ENCODE assay signal across 11 mouse cellular contexts in the genomic region with DNA sequence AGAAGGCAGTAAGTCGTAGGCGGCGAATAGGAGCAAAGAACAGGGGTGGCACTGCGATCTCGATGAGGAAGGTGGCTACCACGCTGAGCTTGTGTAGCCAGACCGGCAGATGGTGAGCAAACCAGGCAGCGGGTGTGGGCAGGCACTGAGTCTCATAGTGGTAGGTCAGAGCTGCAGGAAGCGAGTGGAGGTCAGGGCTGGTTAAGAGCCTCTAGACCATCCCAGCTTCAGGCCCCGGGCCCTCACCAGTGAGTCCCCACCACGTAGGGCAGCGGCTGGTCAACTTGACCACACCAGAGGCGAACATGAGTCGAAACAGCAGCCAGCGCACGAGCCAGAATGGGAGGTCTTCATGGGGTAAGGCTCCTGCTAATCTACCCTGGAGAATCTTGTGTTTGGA. TPM values are rescaled to one million over a fixed set of nuclear protein-coding genes. Genes with fewer than 3 reads are reported as not detected.
DNase-seq lines count a peak whose midpoint lies in the region; ATAC-seq and TF ChIP-seq lines count a peak whose summit lies in the region.
"Had no signal": no experiment of that assay in that cellular context is flagged by ENCODE, and none has a peak within 500 bp of the region (broad histone marks: within the 10 kb centered on the region; RNA-seq: fewer than 3 reads in every experiment).

No protein-coding gene starts in this region.

- no peak overlapping the region for H3K27ac ChIP-seq in forebrain, embryonic 12.5 days
- no peak overlapping the region for H3K27ac ChIP-seq in forebrain, embryonic 16.5 days (ENCODE audit: low read length)
- no peak overlapping the region for H3K27ac ChIP-seq in kidney, embryonic 15.5 days
- H3K27ac ChIP-seq in ES-E14 (ENCODE audit: insufficient read depth, low read depth, low read length, poor library complexity, severe bottlenecking) = no peak overlapping the region
- H3K27ac ChIP-seq in liver, embryonic 13.5 days = no peak overlapping the region

- H3K27me3 ChIP-seq in forebrain, embryonic 12.5 days = no peaks in the 10 kb centered on the region
- no peaks in the 10 kb centered on the region for H3K27me3 ChIP-seq in forebrain, embryonic 16.5 days (replicated peaks; ENCODE audit: control insufficient read depth, insufficient read depth, low read length)
- H3K27me3 ChIP-seq in kidney, embryonic 15.5 days = no peaks in the 10 kb centered on the region
- H3K27me3 ChIP-seq in liver, embryonic 13.5 days = no peaks in the 10 kb centered on the region

- no peaks in the 10 kb centered on the region for H3K9me3 ChIP-seq in forebrain, embryonic 12.5 days
- no peaks in the 10 kb centered on the region for H3K9me3 ChIP-seq in forebrain, embryonic 16.5 days (ENCODE audit: control insufficient read depth, low read length)
- no peaks in the 10 kb centered on the region for H3K9me3 ChIP-seq in kidney, embryonic 15.5 days (replicated peaks)
- no peaks in the 10 kb centered on the region for H3K9me3 ChIP-seq in ES-E14 (ENCODE audit: control insufficient read depth, insufficient read depth, low read depth, low read length)
- H3K9me3 ChIP-seq in liver, embryonic 13.5 days (replicated peaks) = no peaks in the 10 kb centered on the region

- peak overlapping the region; percentile 78; the same call in 1 of the 2 replicates for H3K4me2 ChIP-seq in forebrain, embryonic 12.5 days
- H3K4me2 ChIP-seq in forebrain, embryonic 16.5 days (ENCODE audit: low read length) = no peak overlapping the region
- peak overlapping the region; percentile 69; the same call in 1 of the 2 replicates for H3K4me2 ChIP-seq in kidney, embryonic 15.5 days
- peak overlapping the region; percentile 81 for H3K4me2 ChIP-seq in liver, embryonic 13.5 days

- H3K9ac ChIP-seq in forebrain, embryonic 12.5 days = 0 out of 2 replicates have a peak overlapping the region, but pooled peaks have one; percentile 17
- no peak overlapping the region for H3K9ac ChIP-seq in forebrain, embryonic 16.5 days (replicated peaks; ENCODE audit: low read depth, low read length)
- no peak overlapping the region; the same call in 1 of the 2 replicates for H3K9ac ChIP-seq in kidney, embryonic 15.5 days
- peak overlapping the region; percentile 4 for H3K9ac ChIP-seq in ES-E14 (ENCODE audit: insufficient read depth, low read depth, low read length, poor library complexity, severe bottlenecking)
- peak overlapping the region; percentile 86 for H3K9ac ChIP-seq in liver, embryonic 13.5 days

- no peak for ATAC-seq in forebrain, embryonic 12.5 days (ENCODE audit: low FRiP score)
- no peak for ATAC-seq in forebrain, embryonic 16.5 days
- ATAC-seq in kidney, embryonic 15.5 days (replicated peaks; ENCODE audit: low FRiP score) = no peak
- ATAC-seq in liver, embryonic 13.5 days (ENCODE audit: low read depth) = no peak

- in situ Hi-C loops in ES-E14 (cut with MboI; ENCODE audit: low sequenced_read_pairs in 2 of 2, unreplicated experiment in 2 of 2) = no loop called here

- H3K36me3 ChIP-seq in forebrain, embryonic 12.5 days (replicated peaks) = peaks cover 47% of the 10 kb centered on the region
- H3K36me3 ChIP-seq in forebrain, embryonic 16.5 days (ENCODE audit: control insufficient read depth, insufficient read depth) = peaks cover 12% of the 10 kb centered on the region
- peaks cover 51% of the 10 kb centered on the region for H3K36me3 ChIP-seq in kidney, embryonic 15.5 days
- H3K36me3 ChIP-seq in ES-E14 (ENCODE audit: control insufficient read depth, insufficient read depth, low read length, poor library complexity, severe bottlenecking) = peaks cover 39% of the 10 kb centered on the region
- H3K36me3 ChIP-seq in liver, embryonic 13.5 days = peaks cover 60% of the 10 kb centered on the region

- 92% methylated on average over 16 of the region's 16 CpGs for WGBS in forebrain, embryonic 12.5 days
- WGBS in forebrain, embryonic 16.5 days = 95% methylated on average over 16 of the region's 16 CpGs
- 96% methylated on average over 16 of the region's 16 CpGs for WGBS in kidney, embryonic 15.5 days
- WGBS in liver, embryonic 13.5 days (ENCODE audit: insufficient replicate concordance) = 93% methylated on average over 16 of the region's 16 CpGs

- peak overlapping the region; percentile 79; the same call in 1 of the 2 replicates for H3K4me3 ChIP-seq in forebrain, embryonic 12.5 days (replicated peaks)
- H3K4me3 ChIP-seq in forebrain, embryonic 16.5 days (replicated peaks; ENCODE audit: low read length) = no peak overlapping the region
- peak overlapping the region; percentile 86; the same call in 1 of the 2 replicates for H3K4me3 ChIP-seq in kidney, embryonic 15.5 days (replicated peaks)
- no peak overlapping the region for H3K4me3 ChIP-seq in ES-E14 (ENCODE audit: insufficient read depth in 1 of 2, low read depth in 1 of 2, low read length in 2 of 2, poor library complexity in 1 of 2, severe bottlenecking in 1 of 2)
- peak overlapping the region; percentile 71 for H3K4me3 ChIP-seq in liver, embryonic 13.5 days (replicated peaks)

- no peak for DNase-seq in kidney, postnatal 14 days
- no peak for DNase-seq in ES-E14 (ENCODE audit: low read depth, low spot score)
- DNase-seq in liver, embryonic 13.5 days = no peak
- no peak for DNase-seq in left cerebral cortex, adult 9 months (ENCODE audit: low spot score in 2 of 2)
- DNase-seq in spleen, postnatal 4 days (ENCODE audit: low spot score in 2 of 2) = no peak
- DNase-seq: gastrocnemius, postnatal 36 days had no signal

- H3K4me1 ChIP-seq in forebrain, embryonic 12.5 days = peaks cover 34% of the 10 kb centered on the region
- H3K4me1 ChIP-seq in forebrain, embryonic 16.5 days (replicated peaks; ENCODE audit: control insufficient read depth, insufficient read depth, low read length) = peaks cover 26% of the 10 kb centered on the region
- H3K4me1 ChIP-seq in kidney, embryonic 15.5 days = peaks cover 30% of the 10 kb centered on the region
- H3K4me1 ChIP-seq in ES-E14 (ENCODE audit: control insufficient read depth in 2 of 2, insufficient read depth in 2 of 2, low read length in 2 of 2, poor library complexity in 1 of 2) = peaks cover 0 to 27% of the 10 kb centered on the region in 2 experiments; a peak in 2 of 4 replicates
- H3K4me1 ChIP-seq in liver, embryonic 13.5 days (replicated peaks) = peaks cover 39% of the 10 kb centered on the region

TF ChIP-seq in ES-E14, 5 proteins besides CTCF, POLR2A, EP300 and RAD21:
- TF ChIP-seq MAFK (IDR thresholded peaks at IDR 0.05; ENCODE audit: insufficient read depth, low read depth, low read length) (no peak), HCFC1 (IDR thresholded peaks at IDR 0.05; ENCODE audit: borderline replicate concordance, insufficient read depth, low read length) (no peak), CHD2 (IDR thresholded peaks at IDR 0.05; ENCODE audit: low read depth, low read length) (no peak), ZNF384 (IDR thresholded peaks at IDR 0.05; ENCODE audit: low read depth, low read length) (no peak), ZC3H11A (IDR thresholded peaks at IDR 0.05; ENCODE audit: borderline replicate concordance, low read depth, low read length) (no peak)

RNA-seq across cellular contexts. Expression of gene Lmf2, which starts 1.6 kb away (rescaled TPM):
- 45.6 and 47.0 TPM in 2 replicates for polyA plus RNA-seq in forebrain, embryonic 12.5 days (2016; fragmentation: Nextera tagmentation; extraction: Ambion mirVana)
- 29.5 and 32.3 TPM in 2 replicates for polyA plus RNA-seq in forebrain, embryonic 16.5 days (2015; fragmentation: Nextera tagmentation; extraction: Ambion mirVana)
- polyA plus RNA-seq in kidney, embryonic 15.5 days (2015; fragmentation: Nextera tagmentation; extraction: Ambion mirVana) = 54.1 and 67.9 TPM in 2 replicates
- 44.8 and 45.3 TPM in 2 replicates for total RNA-seq in ES-E14 (2012; rRNA removed)
- polyA plus RNA-seq in liver, embryonic 13.5 days (2015; fragmentation: Nextera tagmentation; extraction: Ambion mirVana) = 26.1 and 30.2 TPM in 2 replicates

RNA-seq across cellular contexts. Expression of gene Ncaph2, which starts 1.7 kb away (rescaled TPM):
- polyA plus RNA-seq in forebrain, embryonic 12.5 days (2016; fragmentation: Nextera tagmentation; extraction: Ambion mirVana) = 186 and 191 TPM in 2 replicates
- polyA plus RNA-seq in forebrain, embryonic 16.5 days (2015; fragmentation: Nextera tagmentation; extraction: Ambion mirVana) = 138 and 140 TPM in 2 replicates
- polyA plus RNA-seq in kidney, embryonic 15.5 days (2015; fragmentation: Nextera tagmentation; extraction: Ambion mirVana) = 147 and 155 TPM in 2 replicates
- total RNA-seq in ES-E14 (2012; rRNA removed) = 205 and 274 TPM in 2 replicates
- 114 and 131 TPM in 2 replicates for polyA plus RNA-seq in liver, embryonic 13.5 days (2015; fragmentation: Nextera tagmentation; extraction: Ambion mirVana)

RNA-seq across cellular contexts. Expression of gene Miox, which starts 19.6 kb away (rescaled TPM):
- polyA plus RNA-seq in forebrain, embryonic 12.5 days (2016; fragmentation: Nextera tagmentation; extraction: Ambion mirVana) = not detected in 2 replicates
- polyA plus RNA-seq in forebrain, embryonic 16.5 days (2015; fragmentation: Nextera tagmentation; extraction: Ambion mirVana) = not detected in 2 replicates
- 6.8 and 7.1 TPM in 2 replicates for polyA plus RNA-seq in kidney, embryonic 15.5 days (2015; fragmentation: Nextera tagmentation; extraction: Ambion mirVana)
- 0.54 TPM in 1 of 2 replicates, not detected in the other for total RNA-seq in ES-E14 (2012; rRNA removed)
- polyA plus RNA-seq in liver, embryonic 13.5 days (2015; fragmentation: Nextera tagmentation; extraction: Ambion mirVana) = 5.6 and 6.8 TPM in 2 replicates
- total RNA-seq: gastrocnemius, postnatal 36 days; left cerebral cortex, postnatal 10 days; monocyte, adult 5-6 weeks had no signal

RNA-seq across cellular contexts. Expression of gene Sco2, which starts 19.8 kb away (rescaled TPM):
- 4.7 and 5.1 TPM in 2 replicates for polyA plus RNA-seq in forebrain, embryonic 12.5 days (2016; fragmentation: Nextera tagmentation; extraction: Ambion mirVana)
- 10.1 and 14.1 TPM in 2 replicates for polyA plus RNA-seq in forebrain, embryonic 16.5 days (2015; fragmentation: Nextera tagmentation; extraction: Ambion mirVana)
- polyA plus RNA-seq in kidney, embryonic 15.5 days (2015; fragmentation: Nextera tagmentation; extraction: Ambion mirVana) = 7.9 and 8.2 TPM in 2 replicates
- total RNA-seq in ES-E14 (2012; rRNA removed) = 46.4 and 50.8 TPM in 2 replicates
- polyA plus RNA-seq in liver, embryonic 13.5 days (2015; fragmentation: Nextera tagmentation; extraction: Ambion mirVana) = 4.1 and 4.5 TPM in 2 replicates

RNA-seq across cellular contexts. Expression of gene Tymp, which starts 23.0 kb away (rescaled TPM):
- 1.1 and 1.4 TPM in 2 replicates for polyA plus RNA-seq in forebrain, embryonic 12.5 days (2016; fragmentation: Nextera tagmentation; extraction: Ambion mirVana)
- 1.7 and 2.6 TPM in 2 replicates for polyA plus RNA-seq in forebrain, embryonic 16.5 days (2015; fragmentation: Nextera tagmentation; extraction: Ambion mirVana)
- polyA plus RNA-seq in kidney, embryonic 15.5 days (2015; fragmentation: Nextera tagmentation; extraction: Ambion mirVana) = 1.3 and 1.4 TPM in 2 replicates
- 0.94 and 1.1 TPM in 2 replicates for total RNA-seq in ES-E14 (2012; rRNA removed)
- polyA plus RNA-seq in liver, embryonic 13.5 days (2015; fragmentation: Nextera tagmentation; extraction: Ambion mirVana) = 0.58 and 0.62 TPM in 2 replicates

Comparison
In these comparisons a context has a peak if more than half of its experiments do, and no peak if none do; other contexts are left out.
1. H3K4me3 ChIP-seq: peak in forebrain, embryonic 12.5 days (single experiment), kidney, embryonic 15.5 days (single experiment) and liver, embryonic 13.5 days (single experiment); none in forebrain, embryonic 16.5 days (single experiment) and ES-E14 (0 of 2).
2. H3K9ac ChIP-seq: peak in forebrain, embryonic 12.5 days (single experiment), ES-E14 (single experiment) and liver, embryonic 13.5 days (single experiment); none in forebrain, embryonic 16.5 days (single experiment) and kidney, embryonic 15.5 days (single experiment).